Mouse (Mus musculus) embryonic stem cell, embryonic (primary cell): ENCODE measurements around the gene Lrrn1.

Experiments used
- CTCF ChIA-PET, 4 experiments: fragments of 300-600 bp in 2 of 4; fragments of 350-600 bp in 2 of 4; sonication (Branson Sonifier 250); formaldehyde crosslinking; loops; one replicate each; lab custom pipeline; 2022; ENCODE audit warnings: inconsistent platforms in 2 of 4; lab: Charles Lee
- POLR2A ChIA-PET, 4 experiments: fragments of 300-600 bp in 2 of 4; fragments of 350-600 bp in 2 of 4; sonication (Branson Sonifier 250); formaldehyde crosslinking; loops; one replicate each; lab custom pipeline; 2022; ENCODE audit warnings: antibody characterized with exemption in 4 of 4, inconsistent platforms in 1 of 4; lab: Charles Lee

Gene Lrrn1

DNA sequence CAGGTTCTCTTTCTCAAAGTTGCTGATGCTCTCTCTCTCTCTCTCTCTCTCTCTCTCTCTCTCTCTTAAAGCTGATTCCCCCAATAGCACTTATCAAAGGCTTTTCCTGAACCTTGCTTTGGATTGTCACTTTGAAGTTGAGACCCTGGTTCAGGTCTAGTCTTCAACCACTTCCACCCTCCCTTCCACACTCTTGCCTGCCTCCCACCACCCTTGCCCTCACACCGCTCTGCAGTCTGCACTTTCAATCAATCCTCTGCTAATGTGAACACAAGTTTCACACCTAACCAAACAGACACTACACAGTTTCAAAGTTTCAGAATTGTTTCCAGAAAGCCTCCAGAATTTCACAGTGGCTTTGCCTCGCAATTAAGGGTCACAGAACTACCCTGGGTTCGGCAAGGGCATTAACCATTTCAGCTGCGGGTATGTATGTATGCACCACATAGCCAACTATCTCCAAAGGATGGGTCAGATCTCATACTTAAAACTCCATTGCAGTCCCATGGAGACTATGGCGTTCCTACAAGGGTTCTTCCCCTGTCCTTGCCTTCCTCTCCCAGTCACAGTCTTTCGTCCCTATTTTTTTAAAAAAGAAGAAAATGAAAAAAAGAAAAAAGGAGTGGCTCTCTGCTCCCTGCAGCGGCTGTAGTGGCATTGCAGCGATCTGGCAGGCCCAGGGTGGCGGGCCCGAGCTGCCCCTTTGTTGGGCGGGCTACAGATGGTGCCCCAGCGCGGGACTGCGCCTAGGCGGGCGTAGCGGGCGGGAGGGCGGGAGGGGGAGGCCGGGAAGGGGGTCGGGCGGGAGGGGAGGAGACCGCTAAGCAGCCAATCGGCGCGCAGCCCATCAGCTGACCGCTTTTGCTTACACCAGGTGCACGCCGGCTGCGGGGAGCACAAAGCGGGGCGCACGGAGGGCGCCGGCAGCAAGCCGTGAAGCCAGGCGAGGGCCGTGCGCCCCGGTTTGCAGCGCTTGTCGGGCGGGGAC, at the start of gene Lrrn1:
Lrrn1 (plus strand) TSS at position 892 of the 988 bp plus-strand sequence.
- POLR2A ChIA-PET = interaction anchor here in 1 of 4 experiments (1.2 kb wide), 1 partner anchor 536 kb away, joined by 4 read pairs; the partner anchor contains the start of gene Setmar
- CTCF ChIA-PET = no interaction called here

DNA sequence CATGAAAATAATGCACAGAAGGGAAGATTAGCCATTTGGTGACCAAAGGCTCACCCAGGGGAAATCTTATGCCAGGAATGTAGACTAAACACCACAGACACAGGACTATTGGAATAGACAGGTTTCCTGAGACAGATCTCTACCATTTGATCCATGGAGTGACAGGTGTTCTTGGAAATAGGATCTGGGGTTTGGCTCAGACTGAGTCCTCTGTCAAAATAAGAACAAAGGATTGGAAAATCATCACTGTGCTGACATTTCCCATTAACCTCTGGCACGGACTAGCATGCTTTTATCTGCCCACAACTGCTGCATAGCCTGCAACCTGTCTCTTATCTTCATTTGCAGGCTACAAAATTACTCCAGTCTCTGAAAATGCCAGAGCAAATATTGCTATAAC, 35.1 kb upstream of the Lrrn1 start:
- CTCF ChIA-PET = no interaction called here
- POLR2A ChIA-PET = interaction anchor here in 2 of 4 experiments (0.6 to 1.1 kb wide), 2 partner anchors 11 to 17 kb away, joined by 3 to 6 read pairs; no protein-coding TSS in a partner anchor

DNA sequence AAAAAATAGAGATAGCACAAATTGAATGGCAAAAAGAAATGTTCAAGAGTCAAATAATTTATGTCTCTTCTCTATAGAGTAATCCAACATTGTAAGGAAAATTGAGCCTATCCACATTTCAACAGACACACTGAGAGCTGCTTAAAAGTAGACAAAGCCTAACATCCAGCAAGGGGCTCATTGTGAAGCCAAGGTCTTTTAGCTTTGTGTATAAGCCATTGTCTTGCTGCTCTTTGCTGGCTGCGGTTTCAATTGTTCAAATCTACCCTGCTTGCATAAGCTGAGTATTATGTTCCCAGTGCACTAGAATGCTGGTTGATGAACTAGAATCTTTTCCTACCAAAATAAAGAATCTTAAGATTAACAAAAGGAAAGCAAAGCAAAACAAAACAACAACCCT, 33.7 kb upstream of the Lrrn1 start:
- ChIA-PET POLR2A (no interaction called here), CTCF (no interaction called here)

DNA sequence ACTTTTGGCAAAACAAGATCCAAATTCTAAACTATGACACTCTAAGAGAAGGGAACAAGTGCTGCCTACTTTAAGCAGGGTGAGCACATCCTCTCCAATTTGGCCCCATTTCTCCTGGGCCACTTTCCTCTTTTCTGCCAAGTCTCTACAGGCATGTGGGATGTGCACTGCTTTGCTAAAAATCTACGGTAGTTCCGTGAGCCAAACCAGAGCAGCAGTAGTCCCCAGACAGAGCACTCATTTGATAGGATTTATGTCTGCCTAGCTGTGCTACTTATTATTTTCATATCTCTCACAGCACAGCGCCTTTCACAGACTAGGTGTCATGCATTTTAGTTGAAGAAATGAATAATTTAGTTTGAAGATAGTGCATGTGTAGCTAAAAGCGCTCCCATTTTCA, 15.9 kb upstream of the Lrrn1 start:
- ChIA-PET CTCF (no interaction called here), POLR2A (no interaction called here)

DNA sequence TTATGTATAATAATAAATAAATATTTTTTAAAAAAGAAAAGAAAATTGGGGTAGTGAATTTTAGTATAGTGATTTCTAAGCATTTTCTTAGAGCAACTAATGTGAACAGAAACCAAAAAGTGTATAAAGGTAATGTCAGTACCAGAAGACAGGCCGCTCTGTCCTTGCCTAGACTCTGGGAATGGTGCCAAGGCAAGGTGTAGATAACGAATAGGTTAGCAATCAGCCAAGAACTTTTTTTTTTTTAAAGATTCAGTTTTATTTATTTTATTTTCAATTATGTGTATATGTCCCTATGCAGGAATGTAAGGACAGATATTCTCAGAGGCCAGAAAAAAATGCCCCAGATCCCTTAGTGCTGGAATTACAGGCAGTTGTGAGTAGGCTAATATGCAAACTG, 5.6 kb upstream of the Lrrn1 start:
- ChIA-PET CTCF (no interaction called here), POLR2A (no interaction called here)

DNA sequence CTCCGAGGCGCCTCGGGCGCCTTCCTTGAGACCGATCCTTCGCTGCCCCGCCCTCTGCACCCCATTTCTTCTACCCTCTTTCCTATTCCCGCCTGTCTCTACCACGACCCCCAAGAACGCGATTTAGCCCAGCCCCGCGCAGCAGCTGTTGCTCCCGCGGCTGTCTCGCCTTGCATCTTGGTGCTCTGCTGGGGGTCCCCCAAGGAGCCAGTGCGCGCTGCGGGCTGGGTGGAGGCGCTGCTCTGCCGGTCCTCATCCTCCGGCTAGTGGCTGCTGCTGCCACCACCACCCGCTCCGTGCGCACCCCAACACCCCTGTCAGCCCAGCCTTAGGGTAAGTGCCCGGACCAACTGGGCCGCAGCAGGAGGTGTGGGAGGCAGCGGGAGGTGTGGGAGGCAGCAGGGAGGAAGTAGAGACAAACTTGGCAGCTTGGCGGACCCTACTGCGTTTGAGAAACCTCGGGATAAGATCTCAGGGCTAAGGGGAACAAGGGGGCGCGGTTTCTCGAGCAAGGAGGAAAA, 403 bp downstream of the Lrrn1 start:
- ChIA-PET POLR2A (interaction anchor here in 1 of 4 experiments (1.2 kb wide), 1 partner anchor 535 kb away, joined by 4 read pairs; the partner anchor contains the start of gene Setmar), CTCF (no interaction called here)

DNA sequence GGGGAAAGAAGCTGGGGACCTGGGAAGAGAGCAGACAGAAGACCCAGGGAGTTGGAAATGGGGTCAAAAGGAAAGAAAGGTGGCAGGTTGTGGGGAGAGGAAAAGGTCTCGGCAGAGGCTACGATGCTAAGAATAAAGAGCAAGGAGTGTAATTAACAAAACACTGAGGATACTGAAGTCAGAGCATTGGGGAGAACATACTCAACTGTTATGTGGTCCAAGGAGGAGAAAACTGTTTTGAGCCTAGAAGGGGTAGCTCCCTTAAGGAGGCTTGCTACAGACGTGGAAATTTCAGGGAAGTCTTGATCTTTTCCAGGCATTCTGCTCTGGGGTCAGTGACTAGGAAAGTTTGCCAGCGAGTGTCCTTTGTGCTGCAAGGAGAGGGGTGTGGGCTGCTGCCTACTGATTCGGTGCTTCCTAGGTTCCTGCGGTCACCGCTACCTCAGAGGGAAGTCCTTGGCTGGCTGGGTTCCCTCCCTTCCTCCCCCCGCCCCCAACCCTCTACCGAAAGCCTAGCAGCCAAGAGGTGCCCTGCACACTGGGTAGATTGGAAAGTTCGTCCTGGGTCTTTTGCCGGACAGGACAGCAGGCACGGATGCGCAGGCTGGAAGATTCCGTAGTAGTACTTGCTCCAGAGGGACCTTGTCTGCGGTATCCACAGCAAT, 1.2 kb downstream of the Lrrn1 start:
- CTCF ChIA-PET = no interaction called here
- POLR2A ChIA-PET = no interaction called here

DNA sequence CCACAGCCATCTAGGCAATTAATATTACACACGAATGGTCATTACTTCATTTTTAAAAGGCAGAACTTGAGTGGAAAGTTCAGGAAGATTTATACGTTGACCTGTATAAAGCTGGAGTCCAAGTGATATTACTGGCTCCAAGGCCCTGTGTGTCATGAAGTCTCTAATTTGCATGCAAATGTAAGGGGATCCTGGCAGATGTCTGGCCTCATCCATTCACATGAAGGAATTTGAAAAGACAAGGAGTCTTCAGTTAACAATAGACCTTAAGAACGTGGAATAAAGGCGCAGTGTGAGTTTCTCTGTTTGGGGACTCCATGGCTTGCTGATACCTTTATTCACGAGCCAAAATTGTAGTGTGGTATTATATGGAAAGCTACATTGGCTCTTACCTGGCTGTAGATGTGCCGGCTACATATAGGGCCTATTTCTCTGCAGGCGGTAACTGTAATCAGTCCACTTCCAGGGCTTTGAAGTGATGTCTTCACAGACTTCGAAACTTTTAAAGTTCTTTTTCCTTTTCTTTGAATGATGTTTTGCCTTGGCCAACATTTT, 2.0 kb downstream of the Lrrn1 start:
- ChIA-PET CTCF (no interaction called here), POLR2A (no interaction called here)

DNA sequence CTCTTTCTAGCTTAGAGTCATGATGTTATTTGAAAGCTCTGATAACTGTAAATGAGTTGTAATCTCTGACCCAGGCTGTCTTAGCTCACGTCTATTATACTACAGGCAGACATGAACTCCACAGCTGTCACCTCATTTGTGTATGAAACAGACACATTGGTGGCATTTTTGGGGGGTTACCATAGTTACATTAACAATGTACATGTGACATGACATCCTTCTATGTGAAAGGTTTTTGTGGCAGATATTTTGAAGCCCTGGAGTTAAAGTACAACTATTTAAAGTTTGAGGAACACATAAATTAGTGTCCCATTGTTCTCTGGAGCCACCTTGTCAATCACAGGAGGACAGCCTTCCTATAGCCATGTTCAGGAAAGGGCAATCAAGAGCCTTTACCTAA, 5.0 kb downstream of the Lrrn1 start:
- ChIA-PET CTCF (no interaction called here), POLR2A (no interaction called here)

DNA sequence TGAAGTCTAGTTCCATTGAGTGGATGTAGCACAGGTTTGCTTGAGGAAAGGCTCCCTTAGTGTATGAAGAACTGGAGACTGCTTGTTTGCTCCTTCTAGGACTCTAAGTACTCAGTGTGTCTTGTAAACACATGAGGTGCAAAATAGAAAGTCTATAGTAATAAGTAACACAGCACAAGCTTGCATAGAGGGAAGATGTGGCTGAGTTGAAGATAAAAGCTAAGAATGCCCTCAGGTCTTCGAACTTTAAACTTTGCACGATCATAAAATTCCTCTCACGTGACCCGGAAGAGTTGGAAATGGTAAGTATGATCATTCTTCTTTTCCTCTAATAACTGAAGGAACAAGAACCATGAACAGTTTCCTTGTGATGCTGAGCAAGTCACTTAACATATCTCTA, 7.1 kb downstream of the Lrrn1 start:
- ChIA-PET CTCF (interaction anchor here in 2 of 4 experiments (0.6 kb wide), 2 partner anchors 177 to 671 kb away, joined by 3 to 7 read pairs; no protein-coding TSS in a partner anchor), POLR2A (no interaction called here)

DNA sequence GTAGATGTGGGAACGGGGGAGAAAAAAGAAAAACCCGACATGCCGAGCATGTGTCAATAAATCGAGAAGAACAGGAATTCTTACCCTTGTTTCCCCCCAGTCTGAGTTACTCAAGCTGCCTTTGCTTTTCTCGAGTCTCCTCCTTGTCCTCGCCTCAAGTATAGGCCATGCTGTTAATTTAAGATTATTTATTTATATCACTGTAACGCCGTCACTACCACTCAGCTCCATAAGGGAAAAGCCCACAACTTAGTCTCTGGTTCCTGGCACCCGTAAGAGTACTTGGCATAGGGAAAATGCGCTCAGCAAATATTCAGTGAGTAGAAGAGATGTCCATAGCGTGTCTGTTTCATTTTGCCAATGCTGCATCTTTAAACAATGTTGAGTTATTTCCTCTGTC, 11.7 kb downstream of the Lrrn1 start:
- ChIA-PET CTCF (no interaction called here), POLR2A (no interaction called here)

DNA sequence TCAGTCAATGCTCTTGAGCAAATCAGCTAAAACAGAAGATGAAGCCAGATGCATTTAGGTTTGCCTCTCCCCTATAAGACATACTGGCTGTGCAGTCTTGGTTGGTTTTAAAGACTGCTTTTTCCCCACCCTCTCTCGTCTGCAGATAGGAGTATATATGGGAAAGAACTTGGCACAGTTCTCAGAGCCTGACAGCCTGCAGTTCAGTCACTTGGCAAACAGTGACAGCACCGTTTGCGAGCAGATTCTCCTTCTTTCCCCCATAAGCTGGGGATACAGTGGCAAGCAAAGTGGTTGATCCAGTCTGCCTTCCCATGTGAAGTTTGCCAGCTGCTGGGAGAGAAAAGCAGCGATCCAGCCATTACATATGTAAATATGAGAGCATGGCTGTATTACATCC, 12.3 kb downstream of the Lrrn1 start:
- POLR2A ChIA-PET = no interaction called here
- CTCF ChIA-PET = no interaction called here

DNA sequence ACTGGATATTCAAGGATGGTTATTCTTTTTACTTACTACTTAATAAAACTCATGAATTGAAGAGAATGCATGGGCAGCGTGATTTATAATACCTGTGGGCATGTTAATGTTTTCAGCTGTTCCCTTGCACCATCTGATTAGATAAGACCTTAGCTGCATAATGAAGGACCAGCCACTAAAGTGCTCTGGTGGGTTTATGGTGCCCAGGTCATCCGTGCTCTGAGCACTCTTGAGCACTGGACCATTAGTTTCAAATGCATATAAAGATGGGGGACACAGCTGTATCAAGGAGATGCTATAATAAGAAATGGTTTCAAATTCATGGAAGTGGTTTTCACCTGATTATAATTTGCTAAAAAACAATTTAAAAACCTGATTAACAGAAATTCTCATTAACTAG, 16.7 kb downstream of the Lrrn1 start:
- ChIA-PET POLR2A (interaction anchor here in 1 of 4 experiments (0.6 kb wide), 1 partner anchor 40 kb away, joined by 5 read pairs; no protein-coding TSS in a partner anchor), CTCF (no interaction called here)

DNA sequence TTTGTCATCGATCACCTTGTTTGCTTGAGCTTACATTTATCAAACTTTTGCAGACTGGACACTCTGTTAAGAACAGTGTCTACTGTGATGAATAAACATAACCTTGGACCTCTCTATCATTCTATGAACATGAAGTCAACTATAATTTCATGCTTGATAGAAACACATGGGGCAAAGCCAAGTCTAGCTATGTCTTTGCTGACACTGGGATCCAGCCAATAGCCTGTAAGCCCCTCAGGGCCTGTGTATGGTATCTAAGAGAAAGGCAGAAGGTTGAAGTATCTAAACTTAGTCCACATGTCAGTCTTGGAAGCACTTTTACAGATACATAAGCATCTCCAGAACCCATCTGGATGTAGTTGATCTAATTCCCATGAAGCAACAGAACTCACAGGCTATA, 22.9 kb downstream of the Lrrn1 start:
- ChIA-PET POLR2A (no interaction called here), CTCF (no interaction called here)

DNA sequence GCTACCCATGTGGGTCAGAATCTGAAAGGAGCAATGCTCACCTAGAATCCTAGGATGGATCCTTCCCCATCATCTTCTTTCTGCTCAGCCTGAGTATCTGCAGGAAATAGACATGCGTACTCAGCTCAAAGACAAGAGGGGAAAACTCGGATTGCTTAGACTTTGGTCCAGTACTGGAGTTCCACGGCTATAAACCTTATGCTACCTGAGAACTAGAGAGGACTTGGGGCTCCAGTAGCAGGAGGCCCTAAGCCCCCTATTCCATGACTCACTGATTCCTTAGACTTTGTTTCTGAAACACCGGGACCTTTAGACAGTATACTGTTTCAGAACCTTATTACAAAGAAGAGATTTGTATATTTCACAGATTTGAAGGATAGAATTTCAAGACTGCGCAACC, 25.8 kb downstream of the Lrrn1 start:
- ChIA-PET POLR2A (no interaction called here), CTCF (no interaction called here)

DNA sequence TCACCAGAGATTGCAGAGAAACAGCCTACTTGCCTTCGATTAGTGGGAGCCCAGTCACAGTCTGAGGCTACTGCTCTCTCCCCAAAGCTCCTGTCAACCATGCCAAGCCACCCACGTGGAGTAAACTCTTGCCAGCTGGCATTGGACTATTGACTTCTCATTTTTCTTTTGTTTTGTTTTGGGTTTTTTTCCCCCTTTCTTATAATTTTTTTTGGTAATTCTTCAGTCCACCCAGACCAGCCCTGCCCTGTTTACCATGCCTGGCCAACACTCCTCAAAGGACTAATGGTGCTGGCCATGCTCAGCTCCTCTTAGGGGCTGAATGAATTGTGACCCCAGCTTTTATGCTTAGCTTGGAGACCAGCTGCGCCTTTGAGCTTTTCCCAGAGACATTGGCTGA, 27.4 kb downstream of the Lrrn1 start:
- ChIA-PET CTCF (interaction anchor here in 1 of 4 experiments (0.7 kb wide), 1 partner anchor 523 kb away, joined by 4 read pairs; no protein-coding TSS in a partner anchor), POLR2A (no interaction called here)

DNA sequence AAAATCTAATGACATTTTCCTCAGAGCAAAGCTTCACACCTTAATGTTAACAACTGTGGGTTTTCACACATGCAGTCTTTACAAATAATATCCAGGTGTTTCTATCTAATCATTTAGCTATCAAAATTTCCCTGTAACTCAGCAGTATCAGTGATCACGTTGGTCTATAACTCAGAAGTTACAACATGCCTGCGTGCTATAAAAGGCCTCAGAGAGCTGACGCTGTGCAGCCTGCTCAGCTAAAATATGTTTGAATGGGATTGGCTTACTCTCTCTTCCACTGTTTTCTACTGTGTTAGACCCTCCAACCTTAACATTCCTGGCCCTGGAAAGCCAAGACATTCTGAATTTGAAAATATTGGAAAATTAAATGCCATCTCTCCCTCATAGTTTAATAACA, 28.2 kb downstream of the Lrrn1 start:
- CTCF ChIA-PET = no interaction called here
- POLR2A ChIA-PET = no interaction called here

DNA sequence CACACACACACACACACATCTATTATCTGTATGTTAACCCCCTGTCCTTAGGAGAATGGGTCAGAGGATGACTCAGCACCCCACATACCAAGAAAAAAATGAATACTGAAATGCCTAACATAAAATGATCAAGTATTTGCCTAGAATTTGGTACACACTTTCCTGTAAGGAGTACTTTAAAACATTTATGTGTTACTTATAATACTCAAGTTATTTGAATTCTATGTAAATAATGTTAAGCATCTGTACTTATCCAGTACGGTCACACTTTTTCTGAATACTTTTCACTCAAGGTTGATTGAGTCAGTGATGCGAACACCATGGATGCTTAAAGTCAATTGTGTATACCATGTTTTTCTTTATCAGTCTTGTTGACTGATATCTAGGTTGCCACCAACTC, 32.7 kb downstream of the Lrrn1 start:
- ChIA-PET CTCF (no interaction called here), POLR2A (no interaction called here)

DNA sequence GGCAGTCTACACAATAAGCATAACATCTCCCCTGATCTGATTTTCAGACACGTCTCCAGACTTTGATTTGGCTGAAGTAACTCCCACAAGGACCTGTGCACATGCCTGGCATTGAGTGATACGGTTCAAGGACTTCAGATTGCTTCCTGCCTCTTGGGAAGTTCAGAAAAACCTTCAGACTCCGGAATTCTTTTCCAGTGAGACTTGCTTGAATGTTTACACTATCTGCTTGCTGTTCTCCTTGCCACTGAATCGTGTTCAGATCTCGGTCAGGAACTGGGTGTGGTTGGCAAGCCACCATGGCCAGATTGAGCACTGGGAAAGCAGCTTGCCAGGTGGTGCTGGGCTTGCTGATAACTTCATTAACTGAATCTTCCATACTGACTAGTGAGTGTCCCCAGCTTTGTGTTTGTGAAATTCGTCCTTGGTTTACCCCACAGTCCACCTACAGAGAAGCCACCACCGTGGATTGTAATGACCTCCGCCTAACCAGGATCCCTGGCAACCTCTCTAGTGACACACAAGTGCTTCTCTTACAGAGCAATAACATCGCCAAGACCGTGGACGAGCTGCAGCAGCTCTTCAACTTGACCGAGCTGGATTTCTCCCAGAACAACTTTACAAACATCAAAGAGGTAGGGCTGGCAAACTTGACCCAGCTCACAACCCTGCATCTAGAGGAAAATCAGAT, 37.5 kb downstream of the Lrrn1 start:
- CTCF ChIA-PET = no interaction called here
- POLR2A ChIA-PET = no interaction called here
